Mouse (Mus musculus) lung, postnatal 0 days (tissue): ENCODE measurements at regions not wholly inside any gene's neighbourhood (a gene's known extent, or its start where the extent isn't known, plus 50 kb on each side); places are given as distances from the start of the nearest gene placed in this dataset.

Experiments
- CTCF ChIP-seq: IDR thresholded peaks from 2 replicates; pipeline ENCODE4 v1.5.1; 2016; ENCODE audit warnings: antibody characterized with exemption, mild to moderate bottlenecking
- EP300 ChIP-seq: IDR thresholded peaks from 2 replicates; pipeline ENCODE4 v1.6.1; 2016; ENCODE audit warnings: antibody characterized with exemption, mild to moderate bottlenecking, control low read depth

DNA sequence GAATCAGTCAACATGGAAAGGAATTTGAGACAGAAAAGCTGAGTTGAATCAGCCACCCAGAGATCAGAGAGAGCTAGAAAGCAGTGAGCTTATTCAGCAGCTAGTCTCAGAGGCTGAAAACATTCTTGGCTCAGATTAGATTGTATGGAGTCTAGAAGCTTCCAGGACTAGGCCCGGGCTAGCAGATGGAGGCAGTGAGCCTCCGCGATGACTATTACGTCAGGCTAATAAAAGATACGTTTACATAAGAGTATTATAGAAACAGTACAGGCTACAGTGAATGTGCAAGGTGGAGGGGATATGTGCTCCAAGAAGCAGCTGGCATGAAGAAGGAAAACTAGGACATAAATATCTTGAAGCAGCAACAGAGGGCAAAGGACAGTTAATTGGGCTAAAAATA, 328.0 kb downstream of the Arl4a start:
- TF ChIP-seq CTCF (no peak), EP300 (no peak)
